Mouse (Mus musculus): Measurements from ENCODE around the gene Prkar1b.

The Prkar1b gene

DNA sequence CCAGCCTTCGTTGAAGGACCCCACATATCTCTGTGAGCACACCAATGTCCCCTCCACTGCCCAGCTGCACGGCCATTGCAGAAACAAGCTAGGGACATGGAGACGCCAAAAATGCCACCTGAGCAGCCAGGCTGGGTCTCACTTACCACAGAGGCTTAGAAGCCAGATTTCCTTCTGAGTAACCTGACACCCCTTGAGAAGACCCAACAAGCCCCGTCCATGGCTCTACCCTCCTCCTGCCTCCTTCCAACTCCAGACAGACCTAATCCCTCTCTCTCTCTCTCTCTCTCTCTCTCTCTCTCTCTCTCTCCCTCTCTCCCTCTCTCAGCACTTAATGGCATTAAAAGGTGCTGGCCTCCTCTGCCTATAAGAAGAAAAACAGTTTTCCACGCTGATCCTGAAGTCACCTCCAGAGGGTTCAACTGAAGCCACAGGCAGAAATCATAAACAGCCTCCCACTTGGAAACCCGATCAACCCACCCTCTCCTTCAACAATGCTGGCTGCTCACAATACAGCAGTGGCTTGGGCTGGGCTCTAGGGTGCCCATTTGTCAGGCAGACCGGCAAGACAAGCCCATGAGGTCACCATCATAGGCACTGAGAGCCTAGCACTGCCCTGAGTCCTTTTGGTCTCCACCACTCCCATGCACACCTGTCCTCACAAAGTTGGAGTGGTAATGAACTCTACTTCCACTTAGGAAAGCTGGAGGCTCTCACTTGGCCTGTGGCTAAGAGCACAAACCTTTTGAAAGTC is 82.8 kb downstream of the Prkar1b start:
- DNase-seq (ENCODE audit: extremely low spot score, low spot score) = no peak

DNA sequence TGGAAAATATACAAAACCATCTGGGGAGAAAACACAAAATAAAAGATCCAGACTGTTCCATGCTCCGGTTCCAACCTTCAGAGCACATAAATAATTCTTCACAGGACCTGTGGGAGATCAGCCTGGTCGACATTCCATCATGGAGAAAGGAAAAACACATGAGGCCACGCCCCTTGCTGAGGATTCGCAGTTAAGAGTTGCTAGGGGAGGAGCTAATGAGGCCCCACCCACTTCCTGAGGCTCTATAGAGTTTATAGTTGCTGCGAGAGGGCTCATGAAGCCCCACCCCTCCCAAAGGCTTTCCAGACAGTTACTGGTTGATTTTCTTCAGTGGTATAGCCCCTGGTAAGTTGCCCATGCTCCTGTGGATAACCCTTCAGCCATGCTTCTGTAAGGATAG is 85.2 kb downstream of the Prkar1b start:
- DNase-seq (ENCODE audit: extremely low spot score, low spot score) = no peak

DNA sequence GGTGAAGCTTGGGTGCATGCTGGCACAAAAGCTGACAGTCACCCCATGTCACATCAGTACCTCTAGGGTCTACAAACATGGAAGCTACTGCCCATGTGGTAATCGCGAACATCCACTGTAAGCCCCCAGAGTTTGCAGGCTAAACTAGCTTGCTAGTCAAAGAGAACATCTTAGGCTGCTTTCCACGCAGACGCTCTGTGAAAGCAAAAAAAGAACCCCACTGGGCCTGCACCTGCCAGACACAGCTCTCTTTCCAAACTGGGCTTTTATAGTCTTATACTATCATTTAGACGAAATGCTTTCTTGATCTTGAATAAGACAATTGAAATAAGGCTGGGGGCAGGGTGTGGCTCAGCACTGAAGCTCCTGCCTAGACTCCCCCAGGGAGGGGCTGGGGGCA is 88.1 kb downstream of the Prkar1b start:
- DNase-seq (ENCODE audit: extremely low spot score, low spot score) = no peak

DNA sequence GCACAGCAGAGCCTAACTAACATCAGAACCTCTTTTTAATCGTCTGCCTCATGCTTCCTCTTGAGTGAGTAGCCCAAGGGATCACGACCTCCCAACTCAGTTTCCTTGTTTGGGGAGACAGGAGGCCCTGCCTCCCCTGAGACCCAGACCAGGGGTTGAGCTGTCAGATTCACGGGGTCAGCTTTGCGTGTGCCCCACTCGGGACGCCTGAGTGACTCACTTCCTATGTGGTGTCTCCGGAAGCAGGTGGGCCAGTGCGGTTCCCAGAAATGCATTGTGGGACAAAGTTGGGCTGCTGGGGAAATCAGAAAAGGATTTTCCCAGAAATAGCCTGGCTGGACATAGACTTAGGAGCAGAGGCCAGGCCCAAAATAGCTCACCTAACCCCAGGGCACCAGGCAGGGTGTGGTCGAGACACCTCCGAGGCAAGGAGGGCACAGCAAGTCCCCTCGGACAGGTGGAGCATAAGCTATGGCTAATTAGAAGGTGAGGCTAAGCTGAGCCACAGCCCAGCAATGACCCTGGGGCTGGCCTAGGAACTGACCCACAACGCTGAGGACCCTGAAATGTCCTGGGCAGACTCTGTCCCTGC is 89.2 kb downstream of the Prkar1b start:
- DNase-seq (ENCODE audit: extremely low spot score, low spot score) = no peak

DNA sequence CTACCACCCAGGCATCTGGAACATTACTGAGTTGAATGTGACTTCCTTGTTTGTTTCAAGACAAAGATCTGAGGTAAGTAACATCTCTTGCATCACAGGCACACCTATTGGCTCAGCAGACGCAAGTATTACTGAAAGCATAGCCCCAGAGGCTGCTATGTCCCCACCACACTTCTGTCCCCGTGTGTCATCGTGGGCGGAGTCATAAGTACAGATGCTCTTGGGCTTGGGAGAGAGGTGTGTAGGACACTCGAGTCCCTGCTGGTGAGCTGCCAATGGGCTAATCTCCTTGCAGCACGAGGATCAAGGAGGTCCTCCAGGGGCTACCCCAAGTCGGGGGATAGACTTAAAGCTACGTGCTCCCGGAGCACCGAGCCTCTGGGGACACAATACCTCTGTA is 96.6 kb downstream of the Prkar1b start:
- no peak for DNase-seq (ENCODE audit: extremely low spot score, low spot score)

DNA sequence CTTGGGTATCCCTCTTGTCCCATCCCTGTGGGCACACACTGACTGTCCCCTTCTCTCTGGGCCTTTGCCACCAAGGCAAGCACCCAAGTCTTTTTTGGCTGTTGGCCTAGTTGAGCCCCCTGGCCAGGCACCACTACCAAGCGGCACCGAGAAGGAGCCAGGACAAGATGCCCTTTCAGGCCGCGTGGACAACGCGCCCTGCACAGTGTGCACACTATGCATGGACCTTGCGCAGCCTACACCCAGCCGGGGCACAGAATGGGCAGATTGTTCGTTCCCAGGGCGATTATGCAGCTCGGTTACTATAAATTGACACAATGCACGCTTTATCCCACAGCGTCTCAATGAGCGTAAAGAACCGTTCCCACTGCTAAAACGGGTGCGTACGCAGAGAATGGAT is 98.5 kb downstream of the Prkar1b start:
- no peak for DNase-seq (ENCODE audit: extremely low spot score, low spot score)

DNA sequence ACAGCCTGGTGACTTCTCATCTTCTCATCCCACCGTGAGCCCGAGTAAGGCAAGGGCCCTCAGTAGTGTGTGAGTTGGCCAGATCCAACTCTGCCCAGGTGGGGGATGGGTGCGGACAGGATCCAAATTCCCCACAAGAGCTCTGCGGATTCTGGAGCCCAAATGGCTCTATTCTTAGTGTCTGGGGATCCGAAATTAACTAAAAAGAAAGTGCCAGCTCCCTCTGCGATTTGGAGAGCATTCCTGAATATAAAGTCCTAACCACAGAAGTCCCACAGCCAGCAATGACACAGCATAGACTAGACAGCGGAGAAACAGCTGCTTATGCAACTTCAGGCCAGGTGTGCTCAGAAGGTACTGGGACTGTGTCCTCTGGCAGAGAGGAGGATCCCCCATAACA is 100.4 kb downstream of the Prkar1b start:
- DNase-seq (ENCODE audit: extremely low spot score, low spot score) = no peak

DNA sequence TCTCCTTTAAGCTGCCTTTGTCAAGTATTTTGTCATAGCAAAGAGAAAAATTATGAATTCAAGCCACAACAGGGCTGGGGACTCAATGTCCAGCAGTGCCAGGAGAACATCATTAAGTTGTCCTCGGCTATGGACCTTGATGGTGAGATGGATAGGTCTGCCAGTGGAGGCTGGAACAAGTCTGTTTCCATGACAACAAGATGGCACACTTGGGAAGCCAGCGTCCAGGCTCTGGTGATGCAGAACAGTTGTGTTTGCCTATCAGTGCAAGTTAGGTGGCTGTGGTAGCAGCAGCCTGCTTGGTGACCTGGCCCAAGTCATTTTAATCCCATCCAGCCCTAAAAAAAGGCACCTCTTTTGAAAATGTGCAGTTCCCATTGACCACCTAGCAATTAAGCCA is 102.6 kb downstream of the Prkar1b start:
- no peak for DNase-seq (ENCODE audit: extremely low spot score, low spot score)

DNA sequence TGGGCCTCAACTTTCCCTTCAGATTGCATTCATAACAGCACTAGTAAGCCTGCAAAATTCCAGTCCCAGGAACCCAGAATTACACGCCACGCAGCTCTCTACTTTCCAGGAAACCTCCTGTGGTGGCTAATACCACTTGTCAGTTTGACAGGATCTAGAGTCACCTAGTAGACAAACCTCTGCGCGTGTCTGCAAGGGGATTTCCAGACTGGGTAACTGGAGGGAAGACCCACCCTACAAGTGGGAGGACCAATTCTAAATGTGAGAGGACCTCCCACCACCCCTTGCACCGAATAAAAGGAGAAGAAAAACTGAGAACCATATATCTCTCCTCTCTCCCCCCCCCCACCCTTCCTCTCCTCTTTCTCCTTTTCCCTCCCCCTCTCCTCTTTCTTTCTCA is 103.2 kb downstream of the Prkar1b start:
- DNase-seq (ENCODE audit: extremely low spot score, low spot score) = no peak

DNA sequence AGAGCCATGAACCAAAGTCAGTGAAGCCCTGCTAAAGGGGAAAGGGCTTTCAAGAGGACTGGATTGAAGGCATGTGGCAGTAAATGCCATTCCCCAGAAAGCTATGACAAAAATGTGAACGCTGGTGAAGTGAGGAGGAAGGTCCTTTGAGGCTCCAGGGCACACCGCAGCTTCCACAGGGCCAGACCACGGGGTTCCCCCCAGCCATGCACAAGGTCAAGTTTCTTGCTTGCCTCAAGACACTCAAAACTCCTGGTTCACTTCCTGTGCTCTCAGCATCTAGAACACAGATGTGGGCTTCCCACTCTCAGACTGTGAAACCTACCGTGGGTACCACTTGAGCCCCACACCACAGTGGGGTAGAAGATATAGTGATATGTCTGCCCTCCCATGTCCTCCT is 106.3 kb downstream of the Prkar1b start:
- no peak for DNase-seq (ENCODE audit: extremely low spot score, low spot score)

DNA sequence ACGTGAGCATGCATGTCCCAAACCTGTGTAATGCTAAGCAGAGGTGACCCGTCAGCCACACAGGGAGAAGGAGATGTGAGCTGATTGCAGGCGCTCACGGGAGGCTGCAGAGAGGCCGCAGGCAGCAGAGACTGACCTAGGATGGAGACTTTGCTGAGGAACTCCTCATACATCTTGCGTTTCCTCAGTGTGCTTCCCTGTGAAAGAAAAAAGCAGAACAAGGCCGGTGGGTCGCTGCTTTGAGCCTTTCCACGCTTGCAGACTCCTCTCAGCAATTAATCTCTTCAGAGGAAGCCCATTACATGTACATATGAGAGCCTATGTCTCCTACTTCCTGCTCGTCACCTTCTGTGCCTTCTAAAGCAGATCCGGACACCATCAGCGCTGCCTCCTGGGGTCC is 107.5 kb downstream of the Prkar1b start:
- DNase-seq (ENCODE audit: extremely low spot score, low spot score) = no peak

DNA sequence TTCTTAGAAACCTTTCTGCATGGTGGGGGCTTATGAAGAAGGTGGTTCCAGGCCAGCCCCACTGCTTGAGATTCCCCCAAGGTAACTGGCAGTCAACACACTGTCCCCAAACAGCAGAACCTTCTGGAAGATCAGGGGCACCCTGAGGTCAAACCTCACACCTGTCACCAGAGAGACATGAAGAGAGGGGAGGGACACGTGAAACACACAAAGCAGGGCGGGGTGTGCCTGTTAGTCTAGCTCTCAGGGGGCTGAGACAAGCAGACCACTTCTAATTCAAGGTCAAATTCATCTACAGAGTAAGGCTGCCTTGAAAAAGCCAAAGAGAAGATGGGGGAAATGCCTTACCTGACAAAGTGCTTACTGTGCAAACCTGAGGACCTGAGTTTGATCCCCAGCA is 114.6 kb downstream of the Prkar1b start:
- DNase-seq (ENCODE audit: extremely low spot score, low spot score) = no peak

DNA sequence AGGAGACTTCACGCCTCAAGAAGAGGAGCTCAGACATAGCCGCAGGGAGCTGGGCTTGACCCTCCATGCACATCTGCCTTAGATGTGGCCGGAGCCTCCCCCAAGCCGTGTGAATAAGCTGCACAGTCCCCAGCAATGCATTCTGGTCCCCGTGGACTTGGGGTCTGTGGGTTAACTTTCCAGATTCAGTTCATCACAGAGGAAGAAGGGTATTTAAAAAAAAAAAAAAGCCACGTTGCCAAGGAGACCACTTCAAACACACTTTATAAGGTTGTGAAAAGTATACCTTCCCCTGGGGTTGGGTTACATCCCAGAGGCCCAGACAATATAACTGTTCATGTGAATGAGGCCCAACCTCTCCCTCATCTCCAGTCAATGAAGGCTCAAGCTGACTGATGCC is 115.1 kb downstream of the Prkar1b start:
- no peak for DNase-seq (ENCODE audit: extremely low spot score, low spot score)

DNA sequence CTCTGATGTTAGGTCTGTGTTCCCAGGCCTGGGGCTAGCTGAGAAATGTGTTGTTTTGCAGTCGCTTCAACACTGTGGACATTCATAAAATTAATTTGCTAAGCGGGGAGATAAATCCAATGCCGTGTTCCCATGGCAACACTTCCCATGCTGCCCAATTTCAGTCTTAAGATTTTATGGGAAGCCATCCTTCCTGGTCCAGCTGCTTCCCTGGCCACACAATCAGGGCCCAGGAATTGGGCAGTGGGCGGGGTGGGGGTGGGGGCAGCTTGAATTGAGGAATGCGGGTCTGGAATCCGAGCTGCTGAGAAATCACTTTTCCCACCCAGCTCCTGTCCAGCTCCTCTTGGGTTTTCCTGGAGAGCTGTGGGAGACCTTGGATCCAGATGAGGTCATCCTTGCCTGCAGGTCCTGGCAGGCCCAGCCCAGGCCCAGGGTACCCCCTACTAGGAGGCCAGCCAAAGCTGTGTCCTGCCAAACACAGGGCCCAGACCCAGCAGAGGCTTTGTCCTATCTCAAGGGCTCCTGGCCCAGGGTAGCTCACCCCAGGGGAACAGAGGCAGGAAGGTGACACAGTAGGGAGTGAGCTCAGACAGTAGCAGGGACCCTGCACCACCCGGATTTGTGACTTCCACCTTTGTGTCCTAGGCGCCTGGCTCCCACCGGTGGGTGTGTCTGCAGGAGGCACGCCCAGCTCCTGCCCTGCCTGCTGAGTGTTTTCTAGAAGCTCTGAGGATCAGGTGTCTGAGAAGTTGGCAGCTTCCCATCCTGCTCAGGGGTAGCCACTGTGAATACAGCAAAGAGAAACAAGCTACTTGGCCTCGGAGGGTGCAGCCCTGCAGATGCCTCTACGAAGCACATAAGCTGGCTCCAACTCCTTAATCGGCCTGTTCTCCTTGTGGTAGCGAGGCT is 116.1 kb downstream of the Prkar1b start:
- no peak for DNase-seq (ENCODE audit: extremely low spot score, low spot score)

DNA sequence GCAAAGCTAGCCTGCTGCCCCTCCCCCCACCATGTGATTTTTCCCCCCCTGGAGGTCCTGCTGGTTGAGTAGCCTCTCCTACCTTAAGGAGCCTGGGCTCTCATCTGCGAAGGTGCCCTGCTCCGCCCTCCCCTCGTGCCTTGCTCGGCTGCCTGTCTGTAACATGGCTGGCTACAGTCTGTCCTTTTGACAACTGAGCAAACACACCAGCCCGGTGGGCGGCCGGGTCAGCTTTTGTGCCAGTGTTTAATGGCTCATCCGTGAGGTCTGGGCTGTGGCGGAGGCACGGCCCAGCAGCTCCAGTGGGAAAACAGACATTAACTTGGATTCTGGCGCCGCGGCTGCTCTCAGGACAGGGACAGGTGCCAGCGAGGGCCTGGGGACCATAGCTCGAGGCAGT is 122.2 kb downstream of the Prkar1b start:
- DNase-seq (ENCODE audit: extremely low spot score, low spot score) = peak; percentile 42

DNA sequence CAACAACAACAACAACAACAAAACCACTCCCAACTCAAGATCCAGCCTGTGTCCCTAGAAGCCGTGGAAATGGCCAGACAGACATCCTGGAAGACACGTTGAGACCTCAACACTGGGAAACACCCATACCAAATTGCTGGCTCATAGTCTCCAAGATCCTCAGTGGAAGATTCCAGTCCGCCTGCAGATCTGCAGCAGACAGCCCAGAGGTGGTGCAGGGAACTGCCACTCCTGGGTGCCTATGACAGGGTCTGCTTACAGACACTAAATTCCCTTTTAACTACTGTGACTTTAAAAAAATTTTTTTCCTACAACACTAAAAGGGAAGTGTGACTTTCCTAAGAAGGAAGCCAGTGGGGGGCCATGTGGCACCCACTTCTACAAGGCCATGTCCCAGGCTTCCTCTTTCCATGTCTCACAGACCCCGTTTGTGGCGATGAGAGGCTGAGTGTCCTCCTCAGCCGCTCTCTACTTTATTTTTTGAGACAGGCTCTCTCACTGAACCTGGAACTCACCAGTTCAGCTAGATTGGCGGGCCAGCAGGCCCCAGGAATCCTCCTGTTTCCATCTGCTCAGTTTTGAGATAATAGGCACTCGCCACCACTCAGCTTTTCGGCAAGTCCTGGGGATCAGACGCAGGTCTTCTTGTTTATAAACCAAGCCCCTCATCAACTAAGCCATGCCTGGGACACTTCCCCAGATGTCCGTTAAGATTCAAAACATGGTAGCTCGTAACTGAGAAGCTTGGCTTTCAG is 125.3 kb downstream of the Prkar1b start:
- no peak for DNase-seq (ENCODE audit: extremely low spot score, low spot score)

DNA sequence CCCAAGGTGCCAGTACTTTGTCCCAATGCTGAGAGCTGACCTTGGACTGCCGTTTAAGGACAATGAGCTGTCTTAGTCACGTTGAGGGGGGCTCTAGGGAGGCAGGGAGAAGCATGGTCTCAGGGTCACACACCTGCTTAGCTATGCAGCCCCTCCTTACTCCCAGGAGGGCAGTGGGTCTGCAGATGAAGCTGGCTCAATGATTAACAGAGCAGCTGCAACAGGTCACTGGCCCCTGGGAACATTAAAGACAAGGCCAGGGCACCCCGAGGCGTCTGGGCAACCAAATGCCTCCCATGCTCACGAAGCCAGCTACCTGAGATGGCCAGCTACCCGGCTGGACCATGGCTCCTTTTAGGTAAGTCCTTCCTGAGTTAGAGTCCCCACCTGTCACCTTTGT is 129.2 kb downstream of the Prkar1b start:
- DNase-seq (ENCODE audit: extremely low spot score, low spot score) = no peak

DNA sequence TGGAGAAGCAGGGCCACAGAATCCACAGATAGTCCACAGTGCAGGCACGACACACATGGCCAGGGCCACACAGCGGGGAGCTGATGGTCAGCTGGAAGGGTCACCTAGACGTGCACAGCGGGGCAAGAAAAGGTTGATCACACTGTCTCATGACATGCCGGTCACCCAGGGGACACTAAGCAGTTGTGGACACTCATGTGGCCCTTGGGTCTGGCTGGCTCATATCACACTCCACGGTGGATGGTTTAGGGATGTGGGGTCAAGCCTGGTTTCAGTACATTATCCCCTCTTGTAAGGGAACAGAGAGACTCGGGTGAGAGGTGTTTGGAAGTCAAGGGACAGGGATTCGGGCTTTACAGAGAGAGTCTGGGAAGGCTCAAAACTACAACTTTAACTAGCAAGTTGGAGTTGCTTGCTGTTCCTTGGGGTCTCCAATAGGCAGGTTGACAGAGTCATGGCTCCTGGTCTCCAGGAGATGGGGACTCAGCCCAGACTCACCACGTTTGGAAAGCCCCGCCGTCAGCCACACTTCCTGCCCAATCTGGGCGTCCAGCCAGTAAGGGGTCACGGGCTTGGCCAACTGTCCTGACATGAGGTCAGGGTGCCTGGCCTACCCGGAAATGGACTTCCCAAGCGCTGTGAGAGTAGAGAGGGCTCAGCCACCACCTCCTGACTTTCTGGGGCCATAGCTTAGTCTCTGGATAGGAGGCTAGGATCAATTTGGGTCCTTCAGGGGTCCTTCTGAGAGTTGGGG is 132.3 kb downstream of the Prkar1b start:
- no peak for DNase-seq (ENCODE audit: extremely low spot score, low spot score)

DNA sequence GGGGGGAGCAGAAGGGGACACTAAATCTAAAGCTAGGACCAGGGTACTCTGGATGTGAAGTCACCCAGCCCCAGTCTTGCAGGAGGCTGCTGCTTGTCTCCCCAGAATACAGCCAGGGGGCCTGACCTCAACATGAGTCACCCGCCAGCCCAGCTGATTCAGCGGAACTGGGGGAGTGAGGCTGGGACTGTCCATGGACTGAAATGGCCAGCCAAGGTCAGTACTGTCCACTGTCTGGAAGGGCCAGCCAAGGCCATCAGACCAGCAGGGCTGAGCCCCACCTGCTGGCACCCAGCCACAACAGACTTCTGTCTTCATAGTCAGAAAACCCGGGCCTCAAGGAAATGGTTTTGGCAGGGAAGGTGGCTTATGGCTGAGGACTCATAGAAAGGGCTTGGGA is 134.7 kb downstream of the Prkar1b start:
- DNase-seq (ENCODE audit: extremely low spot score, low spot score) = no peak

DNA sequence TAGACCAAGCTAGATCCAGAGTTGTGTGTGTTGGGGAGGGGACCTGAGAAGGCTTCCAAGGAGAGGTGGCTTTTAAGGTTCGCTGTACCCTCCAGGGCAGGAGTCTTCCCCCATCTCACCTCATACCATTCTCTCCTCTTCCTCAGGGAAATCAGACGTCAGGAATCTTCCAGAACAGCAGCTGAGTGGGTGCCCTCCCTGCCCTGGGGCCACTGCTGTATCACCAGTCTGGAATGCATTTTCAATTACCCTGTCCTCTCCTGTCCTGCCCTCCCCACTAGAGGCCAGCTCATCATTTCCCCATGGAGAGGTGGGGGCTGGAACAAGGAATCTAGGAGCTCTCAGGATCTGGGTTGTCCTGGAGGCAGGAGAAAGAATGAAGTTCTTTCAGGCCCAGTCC is 139.2 kb downstream of the Prkar1b start:
- DNase-seq (ENCODE audit: extremely low spot score, low spot score) = no peak
